Mouse (Mus musculus) E14TG2a.4 (cell line): ENCODE data around the gene Car9.

ENCODE experiments used
- CTCF ChIP-seq: conservative IDR thresholded peaks from 2 replicates; pipeline ENCODE4 v1.5.1; 2014; ENCODE audit warnings: low read length
- NANOG ChIP-seq: IDR thresholded peaks from 2 replicates; pipeline ENCODE4 v1.6.1; 2014; ENCODE audit warnings: borderline replicate concordance, low read length, mixed read lengths
- POU5F1 ChIP-seq: IDR thresholded peaks from 2 replicates; pipeline ENCODE4 v1.6.1; 2014; ENCODE audit warnings: low read length, borderline replicate concordance

DNA sequence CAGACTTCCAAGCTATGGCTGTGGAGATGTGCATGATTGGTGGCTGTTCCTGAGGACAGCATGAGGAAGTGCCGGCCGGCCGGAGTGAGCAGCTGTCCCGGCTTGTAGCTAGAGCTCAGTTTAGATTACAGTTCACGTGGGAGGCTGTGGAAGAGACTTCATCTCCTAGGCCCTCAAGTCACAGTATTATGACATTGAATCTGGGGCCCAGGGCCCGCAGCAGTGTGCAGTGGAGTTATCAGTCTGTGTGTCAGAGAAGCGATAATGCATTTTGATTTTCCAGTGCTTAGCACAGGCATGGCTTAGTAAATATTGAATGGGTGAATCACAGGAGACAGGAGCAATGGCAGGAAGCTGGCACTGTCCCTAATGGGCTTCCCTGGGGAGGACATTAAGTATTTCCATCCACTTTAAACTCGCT is 23.3 kb downstream of the Car9 start:
- TF ChIP-seq CTCF (no peak), POU5F1 (no peak), NANOG (no peak)
